Mouse (Mus musculus) urinary bladder, postnatal 10 days (tissue): Measurements from ENCODE around the gene Eomes.

Source experiments
- DNase-seq: peaks from one replicate; pipeline ENCODE4 v3.0.0; 2022; ENCODE audit warnings: low spot score

Eomes gene

GRCm38 (mm10) chr9:118477961-118478360, at the start of gene Eomes:
Gene Eomes (plus strand): TSS chr9:118478212.
- DNase-seq: no peak

GRCm38 (mm10) chr9:118444809-118445208, 33.2 kb upstream of the Eomes start:
- no peak for DNase-seq

GRCm38 (mm10) chr9:118449336-118449735, 28.7 kb upstream of the Eomes start:
- no peak for DNase-seq

GRCm38 (mm10) chr9:118453427-118453826, 24.6 kb upstream of the Eomes start:
- no peak for DNase-seq

- DNase-seq: no peak
Measured at GRCm38 (mm10) chr9:118455188-118455845, 22.7 kb upstream of the Eomes start.

GRCm38 (mm10) chr9:118456405-118456804, 21.6 kb upstream of the Eomes start:
- DNase-seq: no peak

GRCm38 (mm10) chr9:118458039-118458438, 20.0 kb upstream of the Eomes start:
- no peak for DNase-seq

- no peak for DNase-seq
Measured at GRCm38 (mm10) chr9:118464031-118464430, 14.0 kb upstream of the Eomes start.

GRCm38 (mm10) chr9:118468301-118468700, 9.7 kb upstream of the Eomes start:
- no peak for DNase-seq

- DNase-seq: no peak
Measured at GRCm38 (mm10) chr9:118469272-118469671, 8.7 kb upstream of the Eomes start.

- DNase-seq: no peak
Measured at GRCm38 (mm10) chr9:118471296-118471695, 6.7 kb upstream of the Eomes start.

GRCm38 (mm10) chr9:118476211-118476765, 1.7 kb upstream of the Eomes start:
- no peak for DNase-seq

GRCm38 (mm10) chr9:118476766-118477271, 1.2 kb upstream of the Eomes start:
- no peak for DNase-seq

GRCm38 (mm10) chr9:118477281-118477931, 606 bp upstream of the Eomes start:
- no peak for DNase-seq

GRCm38 (mm10) chr9:118478458-118478838, 436 bp downstream of the Eomes start:
- no peak for DNase-seq

GRCm38 (mm10) chr9:118478839-118479507, 961 bp downstream of the Eomes start:
- DNase-seq: no peak

GRCm38 (mm10) chr9:118479508-118480291, 1.7 kb downstream of the Eomes start:
- DNase-seq: no peak

- DNase-seq: no peak
Measured at GRCm38 (mm10) chr9:118480292-118480690, 2.3 kb downstream of the Eomes start.

- DNase-seq: no peak
Measured at GRCm38 (mm10) chr9:118482210-118482609, 4.2 kb downstream of the Eomes start.

GRCm38 (mm10) chr9:118486361-118487095, 8.5 kb downstream of the Eomes start:
- no peak for DNase-seq

- DNase-seq: no peak
Measured at GRCm38 (mm10) chr9:118487096-118487395, 9.0 kb downstream of the Eomes start.
